Mouse (Mus musculus) liver, postnatal 0 days (tissue): ENCODE data around the gene Apoc4. TPM values are rescaled to one million over a fixed set of nuclear protein-coding genes. Genes with fewer than 3 reads are reported as not detected.
"Not testable (repeated sequence)": the region's sequence is repeated elsewhere in the genome, so short reads cannot be mapped to it uniquely, and the experiment has no call there.

Experiments used
- ATAC-seq: fragments of 200-750 bp; cut with Nextera tagmentation; 2 replicates; pipeline ENCODE4 v1.8.0; 2017; ENCODE audit warnings: mild to moderate bottlenecking, moderate library complexity
- DNase-seq: peaks from one replicate; pipeline ENCODE4 v3.0.0-alpha.2; 2016
- H3K27ac ChIP-seq: fragments of 300-500 bp; sonication (generic); 2 replicates; pipeline ENCODE4 v1.5.1; 2014; ENCODE audit warnings: antibody characterized with exemption, moderate library complexity, mild to moderate bottlenecking, low read depth
- H3K27me3 ChIP-seq: fragments of 300-500 bp; sonication (generic); 2 replicates; pipeline ENCODE4 v1.6.1; 2014; ENCODE audit warnings: low read length, control low read depth, mixed read lengths; ENCODE audit not compliant: insufficient read depth
- H3K36me3 ChIP-seq: fragments of 300-500 bp; sonication (generic); replicated peaks from 2 replicates; pipeline ENCODE4 v1.6.1; 2014; ENCODE audit warnings: mild to moderate bottlenecking, control low read depth, low read length, moderate library complexity, mixed read lengths; ENCODE audit not compliant: insufficient read depth
- H3K4me1 ChIP-seq: fragments of 300-500 bp; sonication (generic); 2 replicates; pipeline ENCODE4 v1.6.1; 2014; ENCODE audit warnings: antibody characterized with exemption, mild to moderate bottlenecking, control low read depth; ENCODE audit not compliant: insufficient read depth
- H3K4me2 ChIP-seq: fragments of 300-500 bp; sonication (generic); 2 replicates; pipeline ENCODE4 v1.6.1; 2014; ENCODE audit warnings: low read depth, mild to moderate bottlenecking, low read length, moderate library complexity, mixed read lengths
- H3K4me3 ChIP-seq: fragments of 300-500 bp; sonication (generic); 2 replicates; pipeline ENCODE4 v1.5.1; 2014; ENCODE audit warnings: low read depth, low read length
- H3K9ac ChIP-seq: fragments of 300-500 bp; sonication (generic); replicated peaks from 2 replicates; pipeline ENCODE4 v1.6.1; 2014; ENCODE audit warnings: mild to moderate bottlenecking, moderate library complexity
- H3K9me3 ChIP-seq: fragments of 300-500 bp; sonication (generic); 2 replicates; pipeline ENCODE4 v1.6.1; 2016; ENCODE audit warnings: mild to moderate bottlenecking, control low read depth, low read length, mixed read lengths
- CTCF ChIP-seq: sonication (generic); IDR thresholded peaks from 2 replicates; pipeline ENCODE4 v1.5.1; 2016; ENCODE audit warnings: antibody characterized with exemption, low read depth
- EP300 ChIP-seq: IDR thresholded peaks from 2 replicates; pipeline ENCODE4 v1.6.1; 2016; ENCODE audit warnings: antibody characterized with exemption, low read depth, mild to moderate bottlenecking
- WGBS: fragments of 180-500 bp; shearing (Covaris S2); extraction: QIAGEN DNeasy Blood & Tissue Kit; methylation state at CpG from one replicate; pipeline ENCODE4 v1.1.7; 2014; ENCODE audit not compliant: insufficient replicate concordance; 5-methylcytosine and 5-hydroxymethylcytosine counted together
- polyA plus RNA-seq: library from polyadenylated mRNA; unstranded; fragments of >200 nt; fragmentation: Nextera tagmentation; extraction: Ambion mirVana; gene quantifications from 2 replicates; pipeline ENCODE4 v1.2.1, GENCODE M21; 2015

Gene Apoc4
- polyA plus RNA-seq, 1 experiment from 2014 or later = 2,808 TPM

DNA sequence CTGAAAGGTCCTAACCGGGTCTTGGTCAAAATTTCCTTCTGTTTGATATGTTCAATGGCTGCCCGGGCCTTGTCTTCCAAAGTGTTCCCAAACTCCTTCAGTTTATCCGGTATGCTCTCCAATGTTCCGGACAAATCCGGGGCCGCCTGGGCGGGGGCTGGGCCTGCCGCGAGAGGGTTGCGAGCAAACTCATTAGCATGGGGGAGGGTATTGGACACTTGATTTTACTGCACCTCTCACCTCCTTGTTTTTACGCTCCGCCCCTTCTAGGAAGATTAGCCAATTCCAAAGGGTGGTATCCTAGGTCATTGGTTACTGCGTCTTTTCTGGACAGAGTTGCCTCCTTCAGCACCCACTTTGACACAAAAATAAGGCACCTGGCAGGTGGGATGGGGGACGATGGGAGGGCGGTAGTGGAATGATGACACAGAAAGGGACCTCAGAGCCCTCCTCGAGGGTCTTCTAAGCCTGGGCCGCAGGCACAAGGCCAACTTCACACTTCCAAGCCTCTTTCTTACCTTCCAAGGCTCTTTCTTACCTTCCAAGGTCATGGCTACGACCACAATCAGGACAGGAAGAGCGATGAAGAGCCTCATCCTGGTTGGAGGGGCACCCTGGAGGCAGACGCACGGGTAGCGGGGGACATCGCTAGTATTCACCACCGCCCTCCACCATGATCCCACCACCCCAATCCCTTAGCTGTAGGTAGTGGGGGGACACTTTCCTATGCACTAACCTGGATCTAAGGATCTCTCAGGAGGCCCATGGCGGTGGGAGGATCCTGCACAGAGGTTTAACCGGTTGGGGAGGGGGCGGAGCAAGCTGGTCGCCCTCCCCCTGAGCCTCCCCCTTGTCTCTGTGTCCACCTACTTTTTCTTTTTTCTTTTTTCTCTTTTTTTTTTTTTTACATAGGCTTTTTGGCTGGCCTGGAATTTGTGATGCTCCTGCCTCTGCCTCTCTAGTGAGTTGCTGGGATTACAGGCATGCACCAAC lies 10.9 kb upstream of the Apoc4 start, which contains the start of gene Apoc1:
Gene Apoc1, minus strand, starts transcription at position 788 of the 993 bp plus-strand sequence.
- Histone ChIP-seq H3K4me3 (peak within 1 kb of the TSS; percentile 39), H3K27ac (peak within 1 kb of the TSS; percentile 98), H3K9ac (peak within 1 kb of the TSS; percentile 76), H3K4me1 (peaks cover 45% of the 10 kb centered on the region), H3K27me3 (no peaks in the 10 kb centered on the region), H3K4me2 (peak within 1 kb of the TSS; percentile 66), H3K9me3 (no peaks in the 10 kb centered on the region), H3K36me3 (peaks cover 7% of the 10 kb centered on the region; the same call in 1 of the 2 replicates)
- DNase-seq (peak; percentile 76), ATAC-seq (peak; percentile 39)
- 53% methylated on average over 28 of the region's 28 CpGs for WGBS
- TF ChIP-seq CTCF (no peak), EP300 (peak; percentile 51)

DNA sequence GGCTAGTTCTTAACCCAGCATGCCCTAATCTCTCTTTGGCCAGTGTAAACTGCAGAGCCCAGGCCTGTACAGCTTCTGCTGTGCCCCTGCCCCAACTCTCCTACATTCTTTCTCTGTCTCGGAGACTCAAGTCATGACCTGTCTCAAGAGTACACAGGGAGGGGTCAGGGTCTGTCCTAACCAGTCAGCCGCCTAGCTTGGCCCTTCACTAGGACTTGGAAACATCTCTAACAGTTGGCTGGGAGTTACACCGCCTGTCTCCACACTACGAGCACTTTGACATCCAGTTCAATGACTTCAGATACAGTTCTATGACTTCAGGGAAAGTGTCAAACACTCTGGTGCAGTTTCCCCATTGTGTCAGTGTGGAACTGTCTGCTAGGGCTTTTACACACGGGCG lies 10.2 kb upstream of the Apoc4 start:
- ATAC-seq (no peak), DNase-seq (no peak)
- Histone ChIP-seq H3K27ac (peak overlapping the region; percentile 98), H3K4me1 (peaks cover 42% of the 10 kb centered on the region), H3K36me3 (peaks cover 1% of the 10 kb centered on the region; the same call in 1 of the 2 replicates), H3K27me3 (no peaks in the 10 kb centered on the region), H3K4me3 (peak overlapping the region; percentile 39), H3K9ac (peak overlapping the region; percentile 59), H3K4me2 (peak overlapping the region; percentile 66), H3K9me3 (no peaks in the 10 kb centered on the region)
- WGBS = 66% methylated on average over 6 of the region's 6 CpGs
- TF ChIP-seq CTCF (no peak), EP300 (no peak)

DNA sequence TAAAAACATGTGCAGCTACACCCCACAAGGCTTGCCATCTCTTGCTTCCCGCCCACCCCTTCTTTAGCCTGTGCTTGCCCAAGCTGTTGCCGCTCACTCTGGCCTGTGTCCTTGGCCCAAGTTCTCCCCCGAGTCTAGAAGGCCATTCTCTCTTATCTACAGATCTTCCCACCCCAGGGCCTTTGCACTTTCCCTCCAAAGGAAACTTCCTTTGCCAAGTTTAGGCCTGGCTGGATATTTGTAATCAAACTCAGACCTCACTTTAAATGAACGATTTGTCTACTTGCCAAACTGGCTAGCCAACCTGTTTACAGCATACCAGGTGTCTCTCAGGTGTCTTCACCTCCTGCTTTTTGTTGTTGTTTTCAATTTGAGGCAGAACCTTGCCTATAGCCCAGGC lies 9.6 kb upstream of the Apoc4 start:
- Histone ChIP-seq H3K4me2 (peak overlapping the region; percentile 66), H3K4me3 (no peak overlapping the region), H3K9me3 (no peaks in the 10 kb centered on the region), H3K27me3 (no peaks in the 10 kb centered on the region), H3K36me3 (no peaks in the 10 kb centered on the region; the same call in 1 of the 2 replicates), H3K9ac (peak overlapping the region; percentile 59), H3K27ac (peak overlapping the region; percentile 98), H3K4me1 (peaks cover 42% of the 10 kb centered on the region)
- ATAC-seq = no peak
- whole genome bisulfite sequencing = 69% methylated on average over 4 of the region's 4 CpGs
- TF ChIP-seq EP300 (no peak), CTCF (no peak)
- DNase-seq = no peak

DNA sequence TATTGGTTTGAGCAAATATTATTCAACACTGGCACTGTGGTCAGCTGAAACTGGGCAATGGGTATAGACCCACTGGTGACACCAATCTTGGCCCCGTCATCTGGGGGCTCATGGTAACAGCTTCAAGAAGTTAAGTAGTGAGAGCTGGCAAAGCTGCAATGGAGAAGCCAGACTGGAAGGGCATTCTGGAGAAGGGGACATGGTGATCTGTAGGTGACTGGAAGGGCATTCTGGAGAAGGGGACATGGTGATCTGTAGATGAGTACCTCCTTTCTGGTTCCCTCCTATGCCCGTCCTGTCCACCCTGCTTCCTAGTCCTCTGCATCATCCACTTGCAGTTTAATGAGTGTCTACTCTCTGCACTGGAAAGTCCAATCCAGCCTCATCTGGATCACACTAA lies 7.3 kb upstream of the Apoc4 start:
- TF ChIP-seq CTCF (no peak), EP300 (no peak)
- H3K27ac ChIP-seq = peak overlapping the region; percentile 66
- no peaks in the 10 kb centered on the region for H3K9me3 ChIP-seq
- H3K9ac ChIP-seq = no peak overlapping the region
- ATAC-seq (no peak), DNase-seq (no peak)
- no peaks in the 10 kb centered on the region; the same call in 1 of the 2 replicates for H3K36me3 ChIP-seq
- H3K4me1 ChIP-seq = peaks cover 34% of the 10 kb centered on the region
- no peak overlapping the region for H3K4me3 ChIP-seq
- no peak overlapping the region for H3K4me2 ChIP-seq
- no peaks in the 10 kb centered on the region for H3K27me3 ChIP-seq
- WGBS = 85% methylated on average over 2 of the region's 2 CpGs

DNA sequence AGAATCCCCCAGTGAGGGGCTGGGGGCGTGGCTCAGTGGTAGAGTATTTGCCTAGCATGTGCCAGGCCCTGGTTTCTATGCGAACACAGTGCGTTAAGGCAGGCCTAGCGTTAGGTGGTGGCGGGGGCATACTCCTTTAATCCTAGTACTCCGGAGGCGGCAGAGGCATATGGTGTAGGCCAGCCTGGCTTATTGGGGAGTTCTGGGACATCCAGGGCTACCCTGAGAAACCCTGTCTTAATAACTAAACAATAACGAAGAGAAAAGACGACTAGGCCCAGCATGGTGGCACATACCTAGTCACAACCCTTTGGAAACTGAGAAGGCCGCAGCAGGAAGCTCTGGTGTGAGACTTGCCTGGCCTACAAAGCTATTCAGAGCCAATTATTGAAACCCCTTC lies 6.8 kb upstream of the Apoc4 start:
- no peak overlapping the region for H3K9ac ChIP-seq

DNA sequence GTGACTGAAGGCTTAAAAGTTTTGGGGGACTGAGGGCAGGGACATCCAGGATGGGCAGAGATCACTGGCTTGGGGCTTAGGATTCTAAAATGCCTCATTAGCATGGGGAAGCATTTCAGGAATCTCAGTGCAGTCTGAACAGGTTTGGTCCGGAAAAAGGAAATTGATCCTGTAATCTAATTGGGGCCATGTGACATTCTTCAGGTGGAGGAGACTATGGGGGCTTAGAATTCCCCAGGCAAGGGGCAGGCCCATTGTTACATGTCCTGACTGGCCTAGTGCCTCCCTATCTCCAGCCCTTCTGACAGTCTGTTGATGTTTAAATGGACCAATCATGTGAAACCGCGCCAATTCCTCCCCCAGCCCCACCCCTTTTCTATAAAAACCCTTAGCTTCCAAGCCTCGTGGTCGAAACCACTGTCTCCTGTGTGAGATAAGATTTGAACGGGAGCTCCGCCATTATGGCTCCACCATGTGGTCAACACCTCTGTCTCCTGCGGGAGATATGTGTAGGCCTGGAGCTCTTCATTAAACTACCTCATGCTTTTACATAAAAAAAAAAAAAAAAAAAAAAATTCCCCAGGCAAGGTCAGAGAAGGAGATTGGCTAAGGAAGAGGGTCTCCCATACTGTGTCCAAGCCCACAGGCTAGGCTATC lies 5.8 kb upstream of the Apoc4 start:
- peak overlapping the region; percentile 98 for H3K27ac ChIP-seq
- H3K4me1 ChIP-seq = peaks cover 35% of the 10 kb centered on the region
- not testable (repeated sequence) for H3K36me3 ChIP-seq, H3K9me3 ChIP-seq, H3K4me2 ChIP-seq, DNase-seq, H3K4me3 ChIP-seq, H3K27me3 ChIP-seq
- TF ChIP-seq CTCF = peak; percentile 21; the same call in 1 of the 2 replicates
- H3K9ac ChIP-seq = 0 out of 2 replicates have a peak overlapping the region, but pooled peaks have one; percentile 11
- 29% methylated on average over 8 of the region's 8 CpGs for WGBS
- peak; percentile 72 for ATAC-seq

More for the DNA sequence above, 6.8 kb upstream of the Apoc4 start:
- WGBS = 93% methylated on average over 10 of the region's 10 CpGs
- Histone ChIP-seq H3K4me2 (no peak overlapping the region), H3K9me3 (no peaks in the 10 kb centered on the region), H3K4me3 (no peak overlapping the region), H3K27me3 (no peaks in the 10 kb centered on the region), H3K4me1 (peaks cover 32% of the 10 kb centered on the region), H3K36me3 (no peaks in the 10 kb centered on the region; the same call in 1 of the 2 replicates), H3K27ac (peak overlapping the region; percentile 98)
- no peak for ATAC-seq
- DNase-seq = no peak
- TF ChIP-seq CTCF (no peak), EP300 (no peak)
